Mouse (Mus musculus): ENCODE measurements around the gene Pou3f3. TPM values are rescaled to one million over a fixed set of nuclear protein-coding genes. Genes with fewer than 3 reads are reported as not detected.

The Pou3f3 gene
- polyA plus RNA-seq, 1 experiment from 2014 or later, result 19.0 TPM

DNA sequence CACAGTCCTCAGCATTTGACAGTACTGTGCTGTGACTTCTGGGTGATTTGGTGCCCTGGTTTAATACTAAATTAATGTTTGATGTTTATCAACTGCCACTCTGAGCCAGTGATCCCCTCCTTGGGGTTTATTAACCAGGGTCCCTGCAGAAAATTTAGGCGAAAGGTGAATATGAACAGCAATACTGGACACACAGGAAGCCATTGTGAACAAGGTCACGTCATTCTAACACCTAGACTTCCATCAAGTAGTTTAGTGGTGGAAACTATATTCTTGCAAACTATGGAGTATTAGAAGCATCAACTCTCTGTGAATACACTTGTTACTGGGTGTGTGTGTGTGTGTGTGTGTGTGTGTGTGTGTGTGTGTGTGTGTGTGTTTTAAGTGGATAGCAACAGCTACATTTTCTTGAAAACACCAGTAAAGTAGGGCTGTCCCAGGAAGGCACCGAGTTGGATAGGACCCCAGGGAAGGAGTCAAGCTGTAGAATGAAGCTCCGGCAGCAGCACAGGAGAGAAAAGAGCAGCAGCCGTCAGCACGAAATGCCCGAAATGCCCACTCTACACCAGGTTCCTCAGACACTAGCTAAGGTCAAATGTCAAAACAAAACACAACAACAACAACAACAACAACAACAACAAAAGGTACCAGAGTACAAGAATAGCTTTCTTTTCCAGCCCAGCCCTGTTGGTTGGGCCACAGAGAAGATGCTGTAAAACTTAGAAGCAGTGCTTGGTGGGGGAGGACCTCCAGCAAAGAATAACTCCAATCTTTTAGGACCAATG lies 7.6 kb upstream of the Pou3f3 start:
- Histone ChIP-seq H3K27ac (peak overlapping the region; percentile 96), H3K9ac (peak overlapping the region; percentile 21; the same call in 1 of the 2 replicates), H3K4me3 (peak overlapping the region; percentile 88), H3K9me3 (no peaks in the 10 kb centered on the region), H3K4me2 (peak overlapping the region; percentile 94), H3K27me3 (replicated peaks) (no peaks in the 10 kb centered on the region), H3K36me3 (replicated peaks) (no peaks in the 10 kb centered on the region), H3K4me1 (peaks cover 69% of the 10 kb centered on the region)
- 7% methylated on average over 7 of the region's 7 CpGs for WGBS
- ATAC-seq (replicated peaks), result no peak

DNA sequence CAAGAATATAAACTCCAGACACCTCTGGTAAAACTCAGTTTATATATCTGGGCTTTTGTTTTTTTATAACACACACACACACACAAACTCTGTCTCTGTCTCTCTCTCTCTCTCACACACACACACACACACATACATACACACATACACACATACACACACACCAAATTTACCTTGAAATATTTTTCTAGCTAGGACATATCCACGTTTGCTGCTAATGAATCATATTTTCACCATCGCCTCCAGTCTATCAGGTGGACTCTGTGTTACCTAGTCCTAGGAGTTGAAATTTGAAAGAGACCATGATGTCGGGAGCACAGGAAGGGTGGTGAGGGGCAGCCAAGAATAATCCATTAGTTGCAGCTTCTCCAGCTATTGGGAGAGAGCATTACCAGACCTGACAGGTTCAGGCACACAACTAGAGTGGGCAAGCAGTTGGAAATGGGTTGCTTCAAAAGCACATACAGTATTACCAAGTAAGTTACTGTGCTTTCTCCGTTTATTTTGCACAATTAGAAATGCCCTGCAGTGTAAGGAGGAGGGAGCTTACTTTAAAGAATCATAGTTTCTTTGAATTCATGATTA lies 6.9 kb upstream of the Pou3f3 start:
- Histone ChIP-seq H3K4me2 (peak overlapping the region; percentile 94), H3K9ac (peak overlapping the region; percentile 21; the same call in 1 of the 2 replicates), H3K4me1 (peaks cover 63% of the 10 kb centered on the region), H3K4me3 (peak overlapping the region; percentile 88), H3K27ac (peak overlapping the region; percentile 96), H3K36me3 (replicated peaks) (no peaks in the 10 kb centered on the region), H3K27me3 (replicated peaks) (no peaks in the 10 kb centered on the region), H3K9me3 (no peaks in the 10 kb centered on the region)
- WGBS, result 9% methylated on average over 4 of the region's 4 CpGs
- no peak for ATAC-seq (replicated peaks)

DNA sequence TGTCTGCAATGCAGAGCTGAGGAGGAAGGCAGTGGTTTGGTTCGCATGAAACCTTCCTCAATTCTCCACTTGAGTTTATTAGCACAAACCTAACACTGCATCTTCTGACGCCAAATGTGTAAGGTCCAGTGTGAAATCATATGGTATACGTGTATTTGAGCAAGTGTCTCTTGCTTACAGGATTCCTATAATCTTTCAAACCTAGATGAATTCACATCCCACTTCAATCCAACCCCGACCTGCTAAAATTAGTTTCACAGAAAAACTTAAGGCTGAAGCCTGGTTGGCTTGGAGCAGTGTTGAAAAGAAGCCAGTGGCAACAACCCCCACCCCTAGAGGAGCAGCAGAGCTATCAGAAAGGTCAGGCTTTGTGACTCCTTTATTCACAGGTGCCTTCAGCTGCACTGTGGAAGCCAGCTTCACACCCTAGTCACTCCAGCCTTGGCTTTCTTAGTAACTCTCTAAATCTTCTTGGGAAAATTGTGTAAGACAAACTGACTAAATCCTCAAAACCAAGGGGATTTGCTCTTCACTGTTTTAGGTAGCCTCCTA lies 5.5 kb upstream of the Pou3f3 start:
- peak overlapping the region; percentile 94 for H3K4me2 ChIP-seq
- no peaks in the 10 kb centered on the region for H3K27me3 ChIP-seq (replicated peaks)
- peak overlapping the region; percentile 26; the same call in 1 of the 2 replicates for H3K9ac ChIP-seq
- no peaks in the 10 kb centered on the region for H3K9me3 ChIP-seq
- WGBS, result 10% methylated on average over 4 of the region's 4 CpGs
- no peaks in the 10 kb centered on the region for H3K36me3 ChIP-seq (replicated peaks)
- peak overlapping the region; percentile 96 for H3K27ac ChIP-seq
- no peak for ATAC-seq (replicated peaks)
- H3K4me3 ChIP-seq, result peak overlapping the region; percentile 88
- peaks cover 49% of the 10 kb centered on the region for H3K4me1 ChIP-seq

DNA sequence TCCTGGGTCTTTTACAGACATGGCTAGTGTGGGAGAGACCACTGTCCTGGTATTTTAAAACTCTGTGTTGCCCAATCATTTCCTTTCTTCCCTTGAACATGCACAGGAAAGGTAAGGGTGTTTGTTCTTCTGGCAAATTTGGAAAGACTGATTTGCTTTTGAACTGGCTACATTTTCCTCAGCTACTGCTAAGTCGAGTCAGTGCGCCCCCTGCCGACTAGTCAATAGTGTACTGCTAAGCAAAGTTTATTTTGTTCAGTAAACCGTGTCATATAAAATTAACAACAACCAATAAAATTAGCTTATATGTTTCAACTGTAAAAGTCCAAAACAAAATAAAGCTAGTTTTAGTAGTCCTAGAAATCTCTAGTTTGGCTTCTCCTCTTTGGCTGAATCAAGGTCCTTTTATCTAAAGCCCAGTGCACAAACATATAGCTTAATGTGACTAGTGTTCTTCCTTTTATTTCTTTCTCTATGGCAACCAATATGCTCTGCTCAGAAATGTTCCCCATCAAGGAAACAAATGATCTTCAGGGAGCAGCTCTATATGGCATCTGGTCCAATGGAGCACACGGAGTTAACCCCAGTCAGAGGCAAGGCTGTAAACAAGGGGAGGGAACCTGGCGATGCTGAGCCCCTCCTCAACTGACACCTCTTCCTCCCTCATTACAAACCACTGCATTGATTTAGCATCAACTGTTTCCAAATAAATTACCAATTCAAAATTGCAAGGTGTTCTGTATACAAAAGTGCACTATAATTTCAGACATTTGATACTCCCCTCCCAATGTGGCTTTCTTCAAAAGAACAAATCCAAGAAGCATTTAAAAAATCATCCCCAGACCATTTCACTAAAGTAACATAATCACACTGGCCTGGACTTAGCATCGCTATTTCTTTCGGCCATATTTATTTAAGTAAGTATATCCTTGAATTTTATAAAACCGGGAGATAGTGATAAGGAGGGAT lies 4.1 kb upstream of the Pou3f3 start:
- peaks cover 38% of the 10 kb centered on the region for H3K4me1 ChIP-seq
- H3K27ac ChIP-seq, result peak overlapping the region; percentile 99
- peak overlapping the region; percentile 88 for H3K4me3 ChIP-seq
- WGBS, result 3% methylated on average over 9 of the region's 9 CpGs
- no peak for ATAC-seq (replicated peaks)
- peak overlapping the region; percentile 72 for H3K9ac ChIP-seq
- no peaks in the 10 kb centered on the region for H3K36me3 ChIP-seq (replicated peaks)
- H3K27me3 ChIP-seq (replicated peaks), result no peaks in the 10 kb centered on the region
- H3K9me3 ChIP-seq, result no peaks in the 10 kb centered on the region
- peak overlapping the region; percentile 94 for H3K4me2 ChIP-seq

DNA sequence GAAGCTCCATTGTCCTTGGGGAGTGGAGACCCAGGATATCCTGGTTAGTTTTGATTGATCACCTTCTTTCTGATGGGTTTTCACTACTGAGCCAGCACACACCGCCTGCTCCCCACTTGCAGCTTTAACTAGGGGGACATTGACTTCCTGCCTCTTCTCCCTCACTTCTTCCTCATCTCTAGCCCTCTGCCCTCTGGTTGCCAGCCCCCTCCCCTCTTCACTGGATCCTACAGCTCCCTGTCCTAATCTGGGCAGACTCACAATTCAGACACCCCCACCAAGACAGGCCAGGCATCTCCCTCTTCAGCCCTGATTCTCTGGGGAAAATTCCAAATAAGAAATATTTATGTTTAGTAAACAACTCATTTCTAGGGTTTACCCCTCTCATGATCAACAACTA lies 3.3 kb upstream of the Pou3f3 start:
- 5% methylated on average over 1 of the region's 1 CpGs for WGBS
- H3K4me2 ChIP-seq, result peak overlapping the region; percentile 94
- H3K9me3 ChIP-seq, result no peaks in the 10 kb centered on the region
- H3K27me3 ChIP-seq (replicated peaks), result no peaks in the 10 kb centered on the region
- H3K36me3 ChIP-seq (replicated peaks), result no peaks in the 10 kb centered on the region
- peak overlapping the region; percentile 99 for H3K27ac ChIP-seq
- H3K4me3 ChIP-seq, result peak overlapping the region; percentile 88
- peak overlapping the region; percentile 72 for H3K9ac ChIP-seq
- ATAC-seq (replicated peaks), result no peak
- peaks cover 38% of the 10 kb centered on the region for H3K4me1 ChIP-seq

DNA sequence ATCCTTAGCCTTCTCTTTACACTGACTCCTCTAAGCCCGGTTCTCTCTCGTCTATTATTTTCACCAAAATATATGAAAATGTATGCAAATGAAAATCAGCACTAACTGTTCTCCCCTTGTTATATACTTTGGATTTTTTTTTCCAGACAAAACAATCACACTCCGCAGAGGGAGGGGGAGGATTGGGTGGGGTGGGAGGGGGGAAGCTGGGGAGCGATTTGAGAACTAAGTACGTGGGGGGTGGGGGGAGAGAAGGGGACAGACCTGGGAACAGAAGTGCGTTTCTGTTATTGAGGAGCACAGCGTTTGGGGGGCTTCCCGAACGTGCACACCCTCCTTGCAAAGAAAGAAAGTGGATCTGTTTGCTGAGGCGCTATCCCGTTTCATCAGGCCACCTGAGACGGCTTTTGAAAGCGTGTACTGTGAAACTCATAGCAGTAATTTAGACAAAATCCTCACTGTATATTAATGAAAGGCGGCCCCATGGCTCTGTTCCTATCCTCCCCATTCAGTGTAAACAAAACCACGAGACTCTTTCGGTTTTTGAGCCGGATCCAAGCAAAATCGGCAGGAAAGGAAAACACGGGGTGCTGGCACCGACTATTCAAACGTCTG lies 2.4 kb upstream of the Pou3f3 start:
- WGBS, result under 1% methylated on average over 21 of the region's 21 CpGs
- no peaks in the 10 kb centered on the region for H3K27me3 ChIP-seq (replicated peaks)
- ATAC-seq (replicated peaks), result no peak

DNA sequence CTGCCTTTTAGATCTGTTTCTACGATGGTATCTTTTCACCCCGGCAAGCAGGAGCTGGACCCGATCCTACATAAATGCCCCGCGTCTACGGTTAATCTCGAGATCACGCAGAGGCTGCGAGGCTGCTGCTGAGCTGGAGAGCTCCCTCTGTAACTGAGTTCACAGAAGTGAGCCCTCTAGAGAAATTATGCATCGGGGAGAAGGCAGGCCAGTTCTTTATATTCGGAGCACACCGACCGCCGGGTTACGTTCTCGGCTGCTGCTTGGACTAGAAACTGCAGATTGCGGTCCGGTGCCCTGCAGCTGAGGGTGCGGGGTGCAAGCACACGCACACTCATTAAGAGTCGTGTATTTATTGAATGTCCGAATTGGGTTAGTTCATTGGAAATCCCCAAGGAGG lies 1.7 kb upstream of the Pou3f3 start:
- H3K9ac ChIP-seq, result peak overlapping the region; percentile 72
- no peaks in the 10 kb centered on the region for H3K27me3 ChIP-seq (replicated peaks)
- peaks cover 26% of the 10 kb centered on the region for H3K4me1 ChIP-seq
- under 1% methylated on average over 22 of the region's 22 CpGs for WGBS
- no peaks in the 10 kb centered on the region for H3K9me3 ChIP-seq
- peak overlapping the region; percentile 88 for H3K4me3 ChIP-seq
- H3K4me2 ChIP-seq, result peak overlapping the region; percentile 94
- peak overlapping the region; percentile 99 for H3K27ac ChIP-seq
- no peaks in the 10 kb centered on the region for H3K36me3 ChIP-seq (replicated peaks)
- 0 out of 2 replicates have a peak, but pooled peaks have one; percentile 3 for ATAC-seq (replicated peaks)

More for the DNA sequence above, 2.4 kb upstream of the Pou3f3 start:
- H3K36me3 ChIP-seq (replicated peaks), result no peaks in the 10 kb centered on the region
- no peaks in the 10 kb centered on the region for H3K9me3 ChIP-seq
- peak overlapping the region; percentile 94 for H3K4me2 ChIP-seq
- peak overlapping the region; percentile 88 for H3K4me3 ChIP-seq
- peak overlapping the region; percentile 72 for H3K9ac ChIP-seq
- peaks cover 32% of the 10 kb centered on the region for H3K4me1 ChIP-seq
- peak overlapping the region; percentile 99 for H3K27ac ChIP-seq

DNA sequence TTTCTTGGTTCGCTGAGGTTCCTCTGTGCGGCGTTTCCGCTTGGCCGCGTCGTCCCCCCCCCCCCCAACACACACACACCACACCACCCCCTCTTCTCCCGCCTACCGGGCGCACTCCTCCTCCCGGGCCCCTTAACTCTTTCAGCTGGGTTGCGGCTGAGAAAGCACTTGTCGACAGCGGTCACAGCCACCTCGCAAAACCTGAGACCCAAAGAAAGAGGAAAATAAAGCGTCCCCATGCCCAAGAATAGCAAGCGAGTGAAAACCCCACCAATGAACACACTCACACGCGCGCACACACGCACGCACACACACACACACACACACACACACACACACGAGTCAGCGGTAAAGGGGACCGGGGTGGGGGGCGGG lies 1.3 kb upstream of the Pou3f3 start:
- peak overlapping the region; percentile 88 for H3K4me3 ChIP-seq
- WGBS, result under 1% methylated on average over 25 of the region's 26 CpGs
- peak overlapping the region; percentile 99 for H3K27ac ChIP-seq
- peak; percentile 27 for ATAC-seq (replicated peaks)
- H3K9me3 ChIP-seq, result no peaks in the 10 kb centered on the region
- H3K4me2 ChIP-seq, result peak overlapping the region; percentile 94
- no peaks in the 10 kb centered on the region for H3K27me3 ChIP-seq (replicated peaks)
- H3K36me3 ChIP-seq (replicated peaks), result no peaks in the 10 kb centered on the region
- peaks cover 22% of the 10 kb centered on the region for H3K4me1 ChIP-seq
- peak overlapping the region; percentile 72 for H3K9ac ChIP-seq

DNA sequence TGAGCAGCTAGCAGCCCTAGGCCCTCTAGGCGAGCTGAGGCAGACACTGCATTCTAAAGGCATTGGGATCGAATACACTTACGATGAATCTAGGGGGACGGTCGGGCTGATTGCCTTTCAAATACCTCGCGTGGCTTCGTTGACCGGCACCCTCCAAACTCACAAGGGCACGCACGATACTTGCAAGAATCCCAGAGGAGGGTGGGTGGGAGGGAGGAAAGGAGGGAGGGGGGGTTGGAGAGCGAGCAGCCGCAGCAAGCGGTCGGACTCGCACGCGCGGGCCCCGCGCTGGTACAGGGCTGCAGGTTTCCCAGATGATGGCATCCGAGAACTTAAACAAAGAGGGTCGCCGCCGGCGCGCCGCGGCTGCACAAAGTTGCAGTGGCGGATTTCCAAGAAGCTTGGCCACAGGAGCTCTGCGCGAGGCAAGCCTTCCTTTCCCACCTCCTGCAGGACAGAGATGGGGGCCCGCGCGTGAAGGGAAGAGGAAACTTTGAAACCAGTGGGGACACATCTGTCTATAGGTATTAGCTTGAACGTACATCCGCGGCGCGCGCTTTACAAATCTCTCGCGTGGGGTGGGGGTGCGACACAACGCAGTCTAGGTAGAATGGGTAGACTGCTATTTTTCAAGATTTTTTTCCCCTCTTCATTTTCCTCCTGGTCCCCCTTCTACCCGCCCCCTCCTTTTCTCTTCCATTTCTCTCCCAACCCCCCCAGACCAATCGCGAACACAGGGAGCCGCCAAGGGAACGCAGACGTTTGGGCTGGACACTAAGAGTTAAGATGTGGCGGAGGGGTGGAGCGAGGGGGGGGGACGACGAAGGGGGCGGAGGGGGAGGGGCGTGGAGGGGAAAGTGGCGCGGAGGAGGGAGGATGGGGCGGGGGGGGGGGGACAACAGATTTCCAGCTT lies 647 bp upstream of the Pou3f3 start:
- Histone ChIP-seq H3K4me2 (peak overlapping the region; percentile 94), H3K36me3 (replicated peaks) (no peaks in the 10 kb centered on the region), H3K4me1 (peaks cover 15% of the 10 kb centered on the region), H3K27me3 (replicated peaks) (no peaks in the 10 kb centered on the region), H3K27ac (peak overlapping the region; percentile 99), H3K9me3 (no peaks in the 10 kb centered on the region), H3K4me3 (peak overlapping the region; percentile 88), H3K9ac (peak overlapping the region; percentile 72)
- WGBS, result under 1% methylated on average over 59 of the region's 60 CpGs
- peak; percentile 69 for ATAC-seq (replicated peaks)

DNA sequence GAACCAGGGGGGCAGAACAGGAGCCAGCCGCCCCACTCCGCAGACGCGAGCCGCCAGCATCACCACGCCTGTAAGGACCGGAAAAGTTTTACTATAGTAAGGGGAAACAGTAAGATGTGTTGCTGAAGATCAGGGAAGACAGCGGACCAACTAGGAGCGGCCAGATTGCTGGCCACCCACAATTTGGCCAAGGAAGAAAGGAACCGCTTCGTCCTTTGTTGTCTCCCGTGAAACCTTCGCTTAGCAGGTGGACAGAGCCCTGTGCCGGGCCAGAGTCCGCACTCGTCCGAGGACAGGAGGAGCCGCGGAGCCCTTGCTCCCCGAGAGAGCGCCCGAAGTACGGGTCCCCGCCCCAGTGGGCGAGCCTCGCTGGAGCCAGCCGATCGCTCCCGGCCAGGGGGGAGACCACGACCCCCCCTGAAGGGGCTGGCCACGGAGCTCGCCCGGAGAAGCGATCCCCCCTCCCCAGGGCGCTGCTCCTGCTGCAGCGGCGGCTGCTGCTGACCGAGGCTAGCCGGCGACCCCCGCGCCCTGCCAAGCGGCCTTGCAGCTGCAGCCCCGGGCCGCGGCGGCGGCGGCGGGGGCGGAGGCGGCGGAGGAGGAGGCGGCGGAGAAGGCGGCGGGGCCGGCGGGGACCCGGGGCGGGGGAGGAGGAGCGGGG lies 933 bp downstream of the Pou3f3 start:
- no peaks in the 10 kb centered on the region for H3K36me3 ChIP-seq (replicated peaks)
- under 1% methylated on average over 37 of the region's 62 CpGs for WGBS
- peak overlapping the region; percentile 99 for H3K27ac ChIP-seq
- H3K4me1 ChIP-seq, result peaks cover 11% of the 10 kb centered on the region; the same call in 1 of the 2 replicates
- peak overlapping the region; percentile 94 for H3K4me2 ChIP-seq
- H3K4me3 ChIP-seq, result peak overlapping the region; percentile 88
- H3K9me3 ChIP-seq, result no peaks in the 10 kb centered on the region
- no peak for ATAC-seq (replicated peaks)
- H3K27me3 ChIP-seq (replicated peaks), result no peaks in the 10 kb centered on the region
- peak overlapping the region; percentile 93 for H3K9ac ChIP-seq
